ENCODE assay signal across 16 mouse cellular contexts in the genomic region with DNA sequence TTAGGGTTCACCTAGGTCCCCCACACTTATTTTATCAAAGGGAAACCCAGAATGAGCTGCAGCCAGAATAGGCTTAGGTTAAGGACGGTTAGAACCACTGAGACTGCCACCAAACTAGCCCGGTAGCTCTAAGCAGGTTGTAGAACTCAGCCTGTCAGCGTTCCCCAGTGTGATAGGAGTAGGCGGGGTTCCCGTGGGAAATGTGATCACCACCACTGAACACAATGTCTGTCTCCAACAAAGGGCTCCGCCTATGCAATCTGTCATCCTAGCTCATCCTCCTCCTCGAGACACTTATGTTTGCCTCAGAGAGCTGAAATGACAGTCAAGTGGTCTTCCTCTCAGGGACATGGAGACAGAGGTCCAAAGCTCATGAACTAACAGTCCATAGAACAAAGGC.
"Had no signal": no experiment of that assay in that cellular context is flagged by ENCODE, and none has a peak within 500 bp of the region (broad histone marks: within the 10 kb centered on the region; RNA-seq: fewer than 3 reads in every experiment).

No protein-coding gene starts in this region.

- H3K4me2 ChIP-seq: limb, embryonic 12.5 days; liver, embryonic 13.5 days; lung, embryonic 15.5 days; midbrain, embryonic 11.5 days; midbrain, embryonic 15.5 days; neural tube, embryonic 13.5 days had no signal

- H3K9ac ChIP-seq: limb, embryonic 12.5 days; liver, embryonic 13.5 days; liver, postnatal 0 days; lung, embryonic 15.5 days; midbrain, embryonic 15.5 days; neural tube, embryonic 13.5 days had no signal

- H3K4me1 ChIP-seq: limb, embryonic 12.5 days; liver, embryonic 13.5 days; lung, embryonic 15.5 days; megakaryocyte, embryonic 14.5 days; midbrain, embryonic 15.5 days; neural tube, embryonic 13.5 days had no signal

- ATAC-seq: liver, postnatal 0 days; midbrain, embryonic 15.5 days had no signal

- H3K9me3 ChIP-seq: liver, embryonic 13.5 days; lung, embryonic 15.5 days; midbrain, embryonic 15.5 days; neural tube, embryonic 13.5 days had no signal

- DNase-seq: kidney, adult 11 months; kidney, adult 9 months; kidney, postnatal 10 days; liver; liver, embryonic 13.5 days; liver, postnatal 0 days; lung, postnatal 14 days; retina, postnatal 1 day; right cerebral cortex, postnatal 25 days; thymus, postnatal 4 days had no signal

- H3K27ac ChIP-seq: limb, embryonic 12.5 days; liver, embryonic 13.5 days; lung, embryonic 15.5 days; midbrain, embryonic 15.5 days; neural tube, embryonic 13.5 days had no signal

- H3K36me3 ChIP-seq: limb, embryonic 12.5 days; liver, embryonic 13.5 days; lung, embryonic 15.5 days; midbrain, embryonic 15.5 days; neural tube, embryonic 13.5 days had no signal

- H3K27me3 ChIP-seq: limb, embryonic 12.5 days; liver, embryonic 13.5 days; lung, embryonic 15.5 days; midbrain, embryonic 15.5 days; neural tube, embryonic 13.5 days had no signal

- H3K4me3 ChIP-seq: limb, embryonic 12.5 days; liver, embryonic 13.5 days; lung, embryonic 15.5 days; megakaryocyte, embryonic 14.5 days; midbrain, embryonic 15.5 days; neural tube, embryonic 13.5 days had no signal
